Mouse (Mus musculus): Measurements from ENCODE around the gene Hist1h2ad.
"Not testable (repeated sequence)": the region's sequence is repeated elsewhere in the genome, so short reads cannot be mapped to it uniquely, and the experiment has no call there.

Gene Hist1h2ad

DNA sequence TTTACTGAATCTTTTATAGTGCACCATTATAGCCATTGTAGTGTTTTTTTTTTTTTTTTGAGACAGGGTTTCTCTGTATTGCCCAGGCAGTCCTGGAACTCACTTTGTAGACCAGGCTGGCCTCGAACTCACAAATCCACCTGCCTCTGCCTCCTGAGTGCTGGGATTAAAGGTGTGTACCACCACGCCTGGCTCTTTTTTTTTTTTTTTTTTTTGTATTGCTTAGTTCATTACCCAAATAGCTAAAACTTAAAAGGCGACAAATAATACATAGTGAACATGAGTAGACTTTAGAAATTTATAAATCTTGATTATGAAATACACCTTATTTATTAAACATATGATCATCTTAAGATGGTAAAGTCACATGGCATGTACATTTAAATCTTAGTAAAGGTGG, 32.7 kb upstream of the Hist1h2ad start:
- no peak for DNase-seq (ENCODE audit: low spot score in 2 of 2)

DNA sequence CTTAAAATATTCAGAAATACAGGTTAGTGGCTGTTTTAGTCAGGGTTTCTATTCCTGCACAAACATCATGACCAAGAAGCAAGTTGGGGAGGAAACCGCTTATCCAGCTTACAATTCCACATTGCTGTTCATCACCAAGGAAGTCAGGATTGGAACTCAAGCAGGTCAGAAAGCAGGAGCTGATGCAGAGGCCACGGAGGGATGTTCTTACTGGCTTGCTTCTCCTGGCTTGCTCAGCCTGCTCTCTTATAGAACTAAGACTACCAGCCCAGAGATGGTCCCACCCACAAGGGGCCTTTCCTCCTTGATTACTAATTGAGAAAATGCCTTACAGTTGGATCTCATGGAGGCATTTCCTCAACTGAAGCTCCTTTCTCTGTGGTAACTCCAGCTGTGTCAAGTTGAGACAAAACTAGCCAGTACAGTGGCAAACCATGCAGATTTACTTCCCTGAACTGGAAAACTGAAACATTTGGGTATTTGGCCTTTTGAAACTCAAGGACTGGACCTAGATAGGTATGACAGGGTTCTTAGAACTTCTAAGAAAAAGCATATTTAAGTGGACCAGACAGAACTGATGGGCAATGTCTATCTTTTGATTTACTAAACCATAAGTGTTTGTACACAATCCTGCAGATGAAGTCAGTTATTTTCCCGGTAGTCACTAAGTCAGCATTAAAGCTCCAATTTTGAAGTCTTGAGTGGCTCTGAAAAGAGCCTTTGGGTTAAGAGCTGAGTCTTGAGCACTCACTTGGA, 31.8 kb upstream of the Hist1h2ad start:
- not testable (repeated sequence) for DNase-seq (ENCODE audit: low spot score in 2 of 2)

DNA sequence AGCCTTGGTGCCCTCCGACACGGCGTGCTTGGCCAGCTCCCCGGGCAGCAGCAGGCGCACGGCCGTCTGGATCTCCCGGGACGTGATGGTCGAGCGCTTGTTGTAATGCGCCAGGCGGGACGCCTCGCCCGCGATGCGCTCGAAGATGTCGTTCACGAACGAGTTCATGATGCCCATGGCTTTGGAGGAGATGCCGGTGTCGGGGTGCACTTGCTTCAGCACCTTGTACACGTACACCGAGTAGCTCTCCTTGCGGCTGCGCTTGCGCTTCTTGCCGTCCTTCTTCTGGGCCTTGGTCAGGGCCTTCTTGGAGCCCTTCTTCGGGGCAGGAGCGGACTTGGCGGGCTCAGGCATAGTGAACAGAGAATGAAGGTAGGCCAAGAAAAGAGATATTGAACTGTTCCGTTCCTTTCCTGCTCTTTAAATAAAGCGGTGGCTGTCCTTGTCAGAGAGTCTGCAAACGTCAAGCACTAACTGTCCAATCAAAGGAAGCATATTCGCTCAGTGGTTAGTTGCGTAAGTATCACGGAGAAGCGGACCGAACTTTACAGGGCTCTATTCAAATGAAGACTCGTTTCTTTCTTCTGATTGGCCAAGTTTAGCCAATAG, 31.1 kb upstream of the Hist1h2ad start, which contains the start of gene Hist1h2bh:
Gene Hist1h2bh (minus strand): TSS at position 394 of the 609 bp plus-strand sequence.
- DNase-seq (ENCODE audit: low spot score in 2 of 2): not testable (repeated sequence)

DNA sequence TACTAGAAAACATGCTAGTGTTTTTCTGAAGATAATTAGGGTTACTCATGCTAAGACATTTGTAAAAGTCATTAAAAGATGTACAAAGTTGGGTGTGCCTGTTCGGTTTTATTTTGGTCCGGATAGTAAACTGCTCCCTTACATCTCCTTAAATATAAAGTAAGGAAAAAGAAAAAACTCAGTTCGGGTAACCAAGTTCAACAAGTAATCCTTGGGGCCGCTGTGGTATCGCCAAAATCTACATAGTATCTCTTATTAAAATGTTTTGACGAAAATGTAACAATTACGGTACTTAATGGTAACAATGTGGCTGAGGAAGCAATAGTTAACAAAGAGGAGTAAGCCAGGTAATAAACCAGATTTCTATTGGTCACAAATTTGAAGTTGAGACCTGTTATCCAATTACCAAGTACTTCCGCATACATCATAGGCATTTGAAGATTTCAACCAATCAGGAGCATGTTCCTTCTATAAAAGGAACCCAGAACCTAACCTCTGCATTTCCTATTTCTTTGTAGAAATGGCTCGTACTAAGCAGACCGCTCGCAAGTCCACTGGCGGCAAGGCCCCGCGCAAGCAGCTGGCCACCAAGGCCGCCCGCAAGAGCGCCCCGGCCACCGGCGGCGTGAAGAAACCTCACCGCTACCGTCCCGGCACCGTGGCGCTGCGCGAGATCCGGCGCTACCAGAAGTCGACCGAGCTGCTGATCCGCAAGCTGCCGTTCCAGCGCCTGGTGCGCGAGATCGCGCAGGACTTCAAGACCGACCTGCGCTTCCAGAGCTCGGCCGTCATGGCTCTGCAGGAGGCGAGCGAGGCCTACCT, 30.0 kb upstream of the Hist1h2ad start, which contains the start of gene Hist1h3f:
Gene Hist1h3f (plus strand): TSS at position 88 of the 822 bp plus-strand sequence.
- DNase-seq (ENCODE audit: low spot score in 2 of 2): peak in 1 of 2 experiments; percentile 57

DNA sequence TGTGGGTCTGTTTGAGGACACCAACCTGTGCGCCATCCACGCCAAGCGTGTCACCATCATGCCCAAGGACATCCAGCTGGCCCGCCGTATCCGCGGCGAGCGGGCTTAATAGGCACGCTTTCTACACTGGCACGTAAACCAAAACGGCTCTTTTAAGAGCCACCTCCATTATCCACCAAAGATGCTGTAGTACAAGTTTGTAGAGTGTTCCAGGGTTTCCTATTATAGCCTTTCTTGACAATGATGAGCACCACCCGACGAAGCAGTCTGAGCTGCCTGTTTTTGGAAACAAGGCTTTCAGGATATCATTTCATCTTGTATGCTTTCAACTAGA, 29.4 kb upstream of the Hist1h2ad start:
- not testable (repeated sequence) for DNase-seq (ENCODE audit: low spot score in 2 of 2)

DNA sequence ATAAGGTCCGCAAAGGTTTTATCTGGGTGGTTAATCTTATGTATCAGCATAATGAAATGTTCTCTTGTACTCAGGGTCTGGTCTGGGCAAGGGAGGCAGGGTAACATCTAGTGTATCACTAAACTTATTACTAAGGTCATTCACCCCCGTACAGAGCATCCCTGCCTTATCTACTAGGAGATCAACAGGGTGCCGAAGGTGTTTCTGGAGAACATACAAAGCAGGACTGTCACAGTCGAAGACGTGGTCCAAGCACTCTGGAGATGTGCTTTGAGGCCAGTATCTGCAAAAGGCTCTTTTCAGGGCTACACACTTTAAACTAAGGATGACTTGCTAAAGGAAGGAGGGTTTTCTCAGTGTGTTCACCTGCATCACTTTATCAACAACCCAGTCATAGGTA, 27.5 kb upstream of the Hist1h2ad start:
- DNase-seq (ENCODE audit: low spot score in 2 of 2): no peak

DNA sequence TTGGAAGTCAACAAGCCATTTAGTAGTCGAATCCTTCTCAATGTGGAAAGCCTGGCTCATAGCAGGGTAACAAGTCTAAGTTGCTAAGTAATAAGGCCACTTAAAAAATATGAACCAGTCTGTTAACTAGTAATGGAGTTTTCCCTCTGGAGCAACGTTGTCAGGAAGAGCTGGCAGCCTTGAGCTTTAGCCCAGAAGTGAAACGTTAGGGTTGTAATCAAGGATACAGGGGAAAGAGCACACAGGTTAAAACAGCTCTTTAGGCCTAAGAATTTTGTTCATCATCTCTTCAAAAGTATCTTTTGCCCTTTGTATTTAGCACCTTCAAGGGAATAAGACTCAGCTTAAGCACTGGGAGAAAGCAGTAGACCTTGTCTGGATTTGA, 23.4 kb upstream of the Hist1h2ad start:
- DNase-seq (ENCODE audit: low spot score in 2 of 2): no peak

DNA sequence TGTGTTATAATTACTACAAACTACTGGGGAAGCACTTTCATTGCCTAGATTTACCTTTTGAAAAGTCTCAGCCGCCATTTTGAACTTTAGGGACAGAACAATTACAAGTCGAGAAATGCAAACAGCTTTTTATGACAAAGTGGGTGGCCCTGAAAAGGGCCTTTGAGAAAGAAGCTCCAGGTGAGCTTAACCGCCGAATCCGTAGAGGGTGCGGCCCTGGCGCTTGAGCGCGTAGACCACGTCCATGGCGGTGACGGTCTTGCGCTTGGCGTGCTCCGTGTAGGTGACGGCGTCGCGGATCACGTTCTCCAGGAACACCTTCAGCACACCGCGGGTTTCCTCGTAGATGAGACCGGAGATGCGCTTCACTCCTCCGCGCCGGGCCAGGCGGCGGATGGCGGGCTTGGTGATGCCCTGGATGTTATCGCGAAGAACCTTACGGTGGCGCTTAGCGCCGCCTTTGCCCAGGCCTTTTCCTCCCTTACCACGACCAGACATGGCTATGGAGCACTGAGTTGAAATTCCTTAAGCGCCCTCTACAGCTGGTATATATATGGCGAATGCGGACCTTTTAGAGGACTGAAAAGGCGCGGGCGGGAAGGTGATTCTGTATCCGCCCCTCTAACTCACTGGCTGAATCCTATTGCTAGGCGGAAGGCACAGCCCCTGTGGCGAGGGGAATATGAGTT, 22.9 kb upstream of the Hist1h2ad start, which contains the start of gene Hist1h4f:
Gene Hist1h4f (minus strand): TSS at position 503 of the 689 bp plus-strand sequence.
- DNase-seq (ENCODE audit: low spot score in 2 of 2): peak; percentile 65 to 88

DNA sequence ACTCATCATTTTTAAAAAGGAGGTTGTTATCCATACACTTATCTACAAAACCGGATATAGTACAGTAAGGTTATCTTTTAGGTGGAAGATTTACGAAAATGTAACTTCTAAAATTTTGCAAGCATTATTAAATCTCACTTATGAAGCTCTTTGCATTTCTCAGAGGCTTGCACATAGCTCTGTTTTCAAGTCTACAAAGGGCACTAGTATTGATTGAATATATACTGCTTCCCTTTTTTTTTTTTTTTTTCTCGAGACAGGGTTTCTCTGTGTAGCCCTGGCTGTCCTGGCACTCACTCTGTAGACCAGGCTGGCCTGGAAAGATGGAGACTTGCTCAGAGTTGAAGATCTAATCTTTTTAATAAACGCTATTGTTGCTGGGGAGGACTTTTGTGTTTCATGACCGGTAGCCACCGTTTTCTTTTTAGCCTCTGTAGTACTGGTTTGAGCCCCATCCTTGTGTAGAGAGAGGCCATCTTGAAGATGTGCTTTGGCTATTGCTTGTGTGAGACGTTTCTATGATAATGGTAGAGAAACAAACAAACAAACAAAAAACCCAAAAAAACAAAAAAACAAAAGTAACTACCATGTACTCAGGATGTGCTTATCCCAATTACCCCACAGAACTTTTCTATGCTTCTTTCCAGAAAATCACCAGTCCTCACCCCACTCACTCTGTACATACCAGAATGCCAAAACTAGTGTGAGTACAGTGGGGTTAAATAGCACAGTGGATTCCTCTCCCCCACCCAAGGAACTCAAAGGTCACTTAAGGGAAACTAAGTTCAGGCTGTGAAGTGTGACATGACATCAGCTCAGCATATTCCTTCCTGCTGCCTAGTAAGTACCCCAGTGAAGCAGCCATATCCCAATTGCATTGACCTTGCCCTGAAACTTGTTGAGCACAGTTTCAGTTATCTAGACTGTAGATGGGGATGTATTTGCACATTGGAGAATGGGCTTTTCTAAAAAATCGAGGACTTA, 22.0 kb upstream of the Hist1h2ad start:
- DNase-seq (ENCODE audit: low spot score in 2 of 2): no peak

DNA sequence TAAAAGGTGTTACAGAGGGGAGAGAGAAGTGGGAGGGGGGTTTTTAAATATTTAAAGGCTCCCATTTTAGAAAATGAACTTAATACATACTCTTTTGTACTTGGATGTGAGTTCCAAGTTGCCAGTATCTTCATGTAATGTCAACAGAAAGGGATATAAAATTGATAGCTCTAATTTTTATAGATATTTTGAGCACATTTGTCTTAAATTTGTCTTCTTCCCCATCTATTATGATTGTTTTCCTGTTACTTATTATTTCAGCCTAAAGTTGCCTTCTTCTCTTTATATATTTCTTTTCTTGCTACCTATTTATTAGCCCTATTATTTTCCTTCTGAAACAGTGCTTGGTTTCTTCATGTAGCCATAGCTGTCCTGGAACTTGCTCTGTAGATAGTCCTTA, 21.2 kb upstream of the Hist1h2ad start, which contains the start of gene Hist1h1d:
Gene Hist1h1d (plus strand): TSS at position 301 of the 400 bp plus-strand sequence.
- no peak for DNase-seq (ENCODE audit: low spot score in 2 of 2)

DNA sequence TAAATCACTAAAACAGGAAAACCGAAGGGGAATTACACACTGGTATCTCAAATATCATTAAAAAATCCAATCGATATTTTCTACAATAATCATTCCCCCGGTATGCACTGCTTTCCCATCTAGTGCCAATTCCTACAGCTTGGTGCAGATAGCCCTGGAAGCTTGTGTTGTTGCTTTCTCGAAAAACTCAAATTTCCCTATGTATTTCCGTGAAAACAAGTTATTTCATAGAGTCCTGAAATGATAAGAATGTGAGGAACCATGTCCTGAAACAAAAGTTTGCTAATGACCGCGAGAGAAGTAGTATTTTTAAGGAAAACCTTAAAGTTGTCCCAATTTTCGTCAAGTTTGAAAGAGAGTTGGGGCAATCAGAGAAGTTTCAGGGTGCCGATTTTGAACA, 19.8 kb upstream of the Hist1h2ad start:
- DNase-seq (ENCODE audit: low spot score in 2 of 2): no peak

DNA sequence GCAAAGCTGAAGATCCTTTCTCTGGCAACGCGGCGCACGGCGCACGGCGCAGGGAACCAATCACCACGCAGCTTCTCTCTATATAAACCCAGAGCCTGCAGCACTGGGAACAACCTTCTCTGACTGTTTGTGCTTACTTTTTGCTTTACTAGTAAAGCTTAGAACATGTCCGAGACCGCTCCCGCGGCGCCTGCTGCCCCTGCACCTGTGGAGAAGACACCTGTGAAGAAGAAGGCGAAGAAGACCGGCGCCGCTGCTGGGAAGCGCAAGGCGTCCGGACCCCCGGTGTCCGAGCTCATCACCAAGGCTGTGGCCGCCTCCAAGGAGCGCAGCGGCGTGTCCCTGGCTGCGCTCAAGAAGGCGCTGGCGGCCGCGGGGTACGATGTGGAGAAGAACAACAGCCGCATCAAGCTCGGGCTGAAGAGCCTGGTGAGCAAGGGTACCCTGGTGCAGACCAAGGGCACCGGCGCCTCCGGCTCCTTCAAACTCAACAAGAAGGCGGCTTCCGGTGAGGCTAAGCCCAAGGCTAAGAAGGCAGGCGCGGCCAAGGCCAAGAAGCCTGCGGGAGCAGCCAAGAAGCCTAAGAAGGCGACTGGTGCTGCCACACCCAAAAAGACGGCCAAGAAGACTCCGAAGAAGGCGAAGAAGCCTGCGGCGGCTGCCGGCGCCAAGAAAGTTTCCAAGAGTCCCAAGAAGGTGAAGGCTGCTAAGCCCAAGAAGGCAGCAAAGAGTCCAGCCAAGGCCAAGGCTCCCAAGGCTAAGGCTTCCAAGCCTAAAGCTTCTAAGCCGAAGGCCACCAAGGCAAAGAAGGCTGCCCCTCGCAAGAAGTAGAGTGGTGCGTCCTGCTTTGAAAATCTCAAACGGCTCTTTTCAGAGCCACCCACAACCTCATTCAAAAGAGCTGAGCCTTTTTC, 19.0 kb upstream of the Hist1h2ad start:
- peak; percentile 35 to 69 for DNase-seq (ENCODE audit: low spot score in 2 of 2)

DNA sequence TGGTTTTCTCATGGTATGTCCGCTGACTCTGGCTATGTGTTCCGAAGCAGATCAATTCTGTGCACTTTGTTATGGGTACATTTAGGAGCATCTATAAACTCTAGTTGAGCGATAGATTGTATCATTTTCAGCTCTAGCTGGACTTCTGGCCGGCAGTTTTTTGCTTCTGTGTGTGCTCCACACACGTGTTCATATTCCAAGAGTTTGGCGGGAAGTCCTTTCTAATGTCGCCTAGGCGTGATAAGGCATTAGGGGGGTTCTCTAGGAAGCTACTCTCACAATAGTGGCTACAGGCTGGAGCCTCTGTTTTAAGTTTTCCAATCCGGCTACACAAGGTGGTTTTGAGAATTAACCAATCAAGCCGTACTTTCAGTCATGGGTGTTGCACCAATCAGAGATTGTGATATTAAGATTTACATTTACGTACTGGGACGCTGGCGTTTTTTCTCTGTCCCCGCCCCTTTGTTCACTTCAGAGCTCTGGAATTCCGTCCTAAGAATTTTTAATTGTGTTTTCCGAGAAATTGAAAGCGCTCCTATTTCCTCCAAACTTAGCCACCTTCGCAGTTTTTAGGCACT, 18.3 kb upstream of the Hist1h2ad start:
- DNase-seq (ENCODE audit: low spot score in 2 of 2): peak; percentile 21 to 41

DNA sequence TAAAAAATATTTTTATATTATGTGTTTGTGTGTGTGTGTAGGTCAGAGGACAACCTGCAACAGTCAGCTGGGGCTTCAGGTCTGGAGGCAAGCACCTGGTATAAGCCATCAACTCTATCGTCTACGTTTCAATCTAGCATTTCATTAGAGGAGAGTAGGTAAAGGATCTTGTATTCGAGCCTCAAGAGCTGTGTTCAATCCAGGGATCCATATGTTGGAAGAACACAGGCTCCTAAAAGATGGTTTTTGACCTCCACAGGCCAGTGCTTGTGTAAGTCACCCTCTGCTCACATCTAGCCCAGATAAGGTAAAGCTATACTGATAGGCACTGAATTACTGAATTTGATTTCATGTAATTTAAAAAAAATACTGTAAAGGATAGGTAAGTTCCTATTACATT, 17.3 kb upstream of the Hist1h2ad start:
- DNase-seq (ENCODE audit: low spot score in 2 of 2): no peak

DNA sequence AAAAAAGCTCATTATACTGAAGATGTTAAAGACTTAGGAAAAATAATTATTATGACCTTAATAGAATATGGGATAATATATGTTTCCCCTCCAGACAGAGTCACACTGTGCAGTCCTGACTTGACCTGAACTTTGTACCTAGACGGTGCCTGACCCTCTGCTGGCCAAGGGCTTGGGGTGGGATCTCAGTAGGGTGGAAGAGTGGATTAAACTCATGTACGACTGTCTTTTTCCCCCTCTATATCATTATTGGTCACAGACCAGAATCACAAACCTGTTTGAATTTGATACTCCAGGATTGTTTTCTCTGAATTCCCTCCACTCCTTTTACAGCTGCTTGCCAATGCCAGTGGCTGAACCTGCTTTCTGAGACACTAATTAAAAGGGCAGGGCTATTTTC, 13.5 kb upstream of the Hist1h2ad start:
- not testable (repeated sequence) for DNase-seq (ENCODE audit: low spot score in 2 of 2)

DNA sequence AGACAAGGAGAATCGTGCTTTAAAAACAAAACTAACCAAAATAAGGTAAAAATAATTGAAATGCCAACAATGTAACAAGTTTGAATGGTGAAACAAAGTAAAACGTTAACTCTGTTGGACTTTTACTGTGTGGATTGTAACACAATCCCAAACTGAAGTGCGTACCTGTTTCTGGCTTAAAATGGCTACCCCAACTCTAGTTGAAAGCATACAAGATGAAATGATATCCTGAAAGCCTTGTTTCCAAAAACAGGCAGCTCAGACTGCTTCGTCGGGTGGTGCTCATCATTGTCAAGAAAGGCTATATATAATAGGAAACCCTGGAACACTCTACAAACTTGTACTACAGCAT, 12.7 kb upstream of the Hist1h2ad start:
- DNase-seq (ENCODE audit: low spot score in 2 of 2): not testable (repeated sequence)

DNA sequence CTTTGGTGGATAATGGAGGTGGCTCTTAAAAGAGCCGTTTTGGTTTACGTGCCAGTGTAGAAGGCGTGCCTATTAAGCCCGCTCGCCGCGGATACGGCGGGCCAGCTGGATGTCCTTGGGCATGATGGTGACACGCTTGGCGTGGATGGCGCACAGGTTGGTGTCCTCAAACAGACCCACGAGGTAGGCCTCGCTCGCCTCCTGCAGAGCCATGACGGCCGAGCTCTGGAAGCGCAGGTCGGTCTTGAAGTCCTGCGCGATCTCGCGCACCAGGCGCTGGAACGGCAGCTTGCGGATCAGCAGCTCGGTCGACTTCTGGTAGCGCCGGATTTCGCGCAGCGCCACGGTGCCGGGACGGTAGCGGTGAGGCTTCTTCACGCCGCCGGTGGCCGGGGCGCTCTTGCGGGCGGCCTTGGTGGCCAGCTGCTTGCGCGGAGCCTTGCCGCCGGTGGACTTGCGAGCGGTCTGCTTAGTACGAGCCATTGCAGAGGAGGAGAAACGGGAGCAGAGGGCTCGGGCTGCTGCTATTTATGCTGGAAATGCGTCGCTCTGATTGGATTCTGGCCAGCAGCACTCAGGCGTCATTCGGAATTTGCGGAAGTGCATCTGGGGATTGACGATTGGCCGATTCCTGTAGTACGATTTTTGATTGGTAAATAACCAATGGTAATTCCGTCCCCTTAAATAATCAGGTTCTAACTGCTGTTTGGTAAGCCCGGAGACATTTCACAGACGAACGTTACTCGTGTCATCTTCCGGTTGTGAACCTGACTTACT, 12.1 kb upstream of the Hist1h2ad start, which contains the start of gene Hist1h3e:
Gene Hist1h3e (minus strand): TSS at position 487 of the 777 bp plus-strand sequence.
- DNase-seq (ENCODE audit: low spot score in 2 of 2): peak; percentile 83 to 94
